Mouse (Mus musculus) liver, embryonic 16.5 days (tissue): ENCODE data around the gene Galntl5. TPM values are rescaled to one million over a fixed set of nuclear protein-coding genes. Genes with fewer than 3 reads are reported as not detected.
"Not testable (repeated sequence)": the region's sequence is repeated elsewhere in the genome, so short reads cannot be mapped to it uniquely, and the experiment has no call there.

Source experiments
- ATAC-seq: fragments of 200-750 bp; cut with Nextera tagmentation; 2 replicates; pipeline ENCODE4 v1.8.0; 2017; ENCODE audit warnings: low read depth, mild to moderate bottlenecking, moderate number of reproducible peaks, moderate library complexity
- H3K27ac ChIP-seq: fragments of 300-500 bp; sonication (generic); 2 replicates; pipeline ENCODE4 v1.5.1; 2014; ENCODE audit warnings: mild to moderate bottlenecking, low read length
- H3K27me3 ChIP-seq: fragments of 300-500 bp; sonication (generic); 2 replicates; pipeline ENCODE4 v1.6.1; 2014; ENCODE audit warnings: low read depth, low read length, mixed read lengths; ENCODE audit not compliant: control insufficient read depth, insufficient read depth
- H3K36me3 ChIP-seq: fragments of 300-500 bp; sonication (generic); 2 replicates; pipeline ENCODE4 v1.6.1; 2014; ENCODE audit warnings: mild to moderate bottlenecking; ENCODE audit not compliant: control insufficient read depth, insufficient read depth
- H3K4me1 ChIP-seq: fragments of 300-500 bp; sonication (generic); 2 replicates; pipeline ENCODE4 v1.6.1; 2014; ENCODE audit warnings: low read depth, low read length, mixed read lengths; ENCODE audit not compliant: control insufficient read depth
- H3K4me2 ChIP-seq: fragments of 300-500 bp; sonication (generic); 2 replicates; pipeline ENCODE4 v1.6.1; 2014; ENCODE audit warnings: low read depth, low read length, mixed read lengths
- H3K4me3 ChIP-seq: fragments of 300-500 bp; sonication (generic); 2 replicates; pipeline ENCODE4 v1.5.1; 2014; ENCODE audit warnings: low read depth, mild to moderate bottlenecking, low read length
- H3K9ac ChIP-seq: fragments of 300-500 bp; sonication (generic); 2 replicates; pipeline ENCODE4 v1.6.1; 2014; ENCODE audit warnings: low read depth, low read length
- H3K9me3 ChIP-seq: fragments of 300-500 bp; sonication (generic); replicated peaks from 2 replicates; pipeline ENCODE4 v1.6.1; 2016; ENCODE audit warnings: low read length; ENCODE audit not compliant: control insufficient read depth
- WGBS: fragments of 180-500 bp; shearing (Covaris S2); extraction: QIAGEN DNeasy Blood & Tissue Kit; methylation state at CpG from one replicate; pipeline ENCODE4 v1.1.7; 2014; ENCODE audit not compliant: insufficient replicate concordance; 5-methylcytosine and 5-hydroxymethylcytosine counted together
- polyA plus RNA-seq: library from polyadenylated mRNA; unstranded; fragments of >200 nt; fragmentation: Nextera tagmentation; extraction: Ambion mirVana; gene quantifications from 2 replicates; pipeline ENCODE4 v1.2.1, GENCODE M21; 2015

The Galntl5 gene
- polyA plus RNA-seq, 1 experiment from 2014 or later, result not detected

GRCm38 (mm10) chr5:25221604-25222003, 40.3 kb downstream of the Galntl5 start, which contains the start of gene Galnt11:
TSS of gene Galnt11 (plus strand) at chr5:25221904.
- Histone ChIP-seq H3K4me2 (peak within 1 kb of the TSS; percentile 58), H3K9me3 (no peaks in the 10 kb centered on the region), H3K36me3 (no peaks in the 10 kb centered on the region), H3K27me3 (peaks cover 7% of the 10 kb centered on the region), H3K4me1 (no peaks in the 10 kb centered on the region), H3K9ac (peak within 1 kb of the TSS; percentile 57), H3K4me3 (peak within 1 kb of the TSS; percentile 65), H3K27ac (peak within 1 kb of the TSS; percentile 50; the same call in 1 of the 2 replicates)
- no peak for ATAC-seq
- 59% methylated on average over 3 of the region's 3 CpGs for WGBS

- Histone ChIP-seq H3K36me3 (no peaks in the 10 kb centered on the region), H3K27ac (peak within 1 kb of the TSS; percentile 50), H3K9me3 (no peaks in the 10 kb centered on the region), H3K9ac (peak within 1 kb of the TSS; percentile 57), H3K4me1 (no peaks in the 10 kb centered on the region), H3K4me2 (peak within 1 kb of the TSS; percentile 58), H3K4me3 (peak within 1 kb of the TSS; percentile 65), H3K27me3 (peaks cover 7% of the 10 kb centered on the region)
- 1% methylated on average over 72 of the region's 72 CpGs for WGBS
- ATAC-seq, result peak; percentile 92
Observed at GRCm38 (mm10) chr5:25222752-25223702, 41.8 kb downstream of the Galntl5 start, which contains the start of gene E130116L18Rik. TSS of gene E130116L18Rik (minus strand) at chr5:25223153.

GRCm38 (mm10) chr5:25224377-25224776, 43.1 kb downstream of the Galntl5 start:
- not testable (repeated sequence) for H3K9me3 ChIP-seq, H3K4me2 ChIP-seq, ATAC-seq, H3K4me3 ChIP-seq, H3K4me1 ChIP-seq, H3K27ac ChIP-seq, H3K9ac ChIP-seq, H3K36me3 ChIP-seq, H3K27me3 ChIP-seq
- 56% methylated on average over 1 of the region's 1 CpGs for WGBS

GRCm38 (mm10) chr5:25243101-25243500, 61.8 kb downstream of the Galntl5 start:
- no peak overlapping the region for H3K4me2 ChIP-seq
- no peaks in the 10 kb centered on the region for H3K27me3 ChIP-seq
- H3K36me3 ChIP-seq, result peaks cover 3% of the 10 kb centered on the region; the same call in 1 of the 2 replicates
- H3K4me1 ChIP-seq, result no peaks in the 10 kb centered on the region
- no peak overlapping the region for H3K27ac ChIP-seq
- 46% methylated on average over 6 of the region's 6 CpGs for WGBS
- no peaks in the 10 kb centered on the region for H3K9me3 ChIP-seq
- ATAC-seq, result no peak
- H3K4me3 ChIP-seq, result no peak overlapping the region
- no peak overlapping the region for H3K9ac ChIP-seq

DNA sequence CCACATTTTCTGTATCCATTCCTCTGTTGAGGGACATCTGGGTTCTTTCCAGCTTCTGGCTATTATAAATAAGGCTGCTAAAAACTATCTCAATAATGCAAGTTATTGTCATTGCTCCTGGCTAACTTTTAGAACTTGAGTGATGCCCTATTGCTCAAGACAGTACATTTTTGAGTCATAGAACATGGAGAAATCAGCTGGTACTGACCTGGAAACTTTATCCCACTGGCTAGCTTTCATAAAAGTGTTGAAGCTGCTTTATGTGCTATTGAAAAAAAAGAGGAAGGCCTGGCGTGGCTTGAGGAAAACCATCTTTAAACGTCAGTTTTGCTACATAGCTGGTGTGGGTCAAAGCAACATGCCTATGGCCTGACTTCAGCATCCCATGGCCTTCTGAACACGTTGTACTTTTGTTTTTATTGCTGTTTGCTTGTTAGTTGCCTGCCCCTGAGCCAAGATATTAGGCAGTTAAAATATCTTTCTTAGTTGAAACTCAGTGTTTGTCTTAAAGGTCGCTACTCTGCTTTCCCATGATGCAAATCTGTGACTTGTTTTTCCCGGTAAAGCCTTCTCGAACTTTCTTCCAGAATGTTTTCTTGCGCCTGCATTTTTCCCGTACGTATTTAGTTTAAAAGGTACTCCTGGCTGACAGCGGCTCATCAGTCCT, 64.7 kb downstream of the Galntl5 start:
- Histone ChIP-seq H3K4me3 (no peak overlapping the region), H3K4me2 (no peak overlapping the region), H3K27me3 (no peaks in the 10 kb centered on the region), H3K36me3 (no peaks in the 10 kb centered on the region), H3K4me1 (no peaks in the 10 kb centered on the region), H3K9ac (no peak overlapping the region), H3K9me3 (no peaks in the 10 kb centered on the region), H3K27ac (no peak overlapping the region)
- WGBS, result 63% methylated on average over 10 of the region's 10 CpGs
- no peak for ATAC-seq

GRCm38 (mm10) chr5:25246473-25246865, 65.2 kb downstream of the Galntl5 start:
- no peak for ATAC-seq
- Histone ChIP-seq H3K36me3 (no peaks in the 10 kb centered on the region), H3K4me2 (no peak overlapping the region), H3K27me3 (no peaks in the 10 kb centered on the region), H3K9me3 (no peaks in the 10 kb centered on the region), H3K4me3 (no peak overlapping the region), H3K4me1 (no peaks in the 10 kb centered on the region), H3K9ac (no peak overlapping the region), H3K27ac (no peak overlapping the region)
- 40% methylated on average over 1 of the region's 1 CpGs for WGBS

GRCm38 (mm10) chr5:25247036-25247435, 65.8 kb downstream of the Galntl5 start:
- peak; percentile 64 for ATAC-seq
- 44% methylated on average over 3 of the region's 3 CpGs for WGBS
- peak overlapping the region; percentile 11; the same call in 1 of the 2 replicates for H3K4me2 ChIP-seq
- H3K27me3 ChIP-seq, result no peaks in the 10 kb centered on the region
- no peaks in the 10 kb centered on the region for H3K36me3 ChIP-seq
- H3K9ac ChIP-seq, result no peak overlapping the region
- H3K4me3 ChIP-seq, result no peak overlapping the region
- H3K4me1 ChIP-seq, result no peaks in the 10 kb centered on the region
- H3K27ac ChIP-seq, result peak overlapping the region; percentile 64
- H3K9me3 ChIP-seq, result no peaks in the 10 kb centered on the region

DNA sequence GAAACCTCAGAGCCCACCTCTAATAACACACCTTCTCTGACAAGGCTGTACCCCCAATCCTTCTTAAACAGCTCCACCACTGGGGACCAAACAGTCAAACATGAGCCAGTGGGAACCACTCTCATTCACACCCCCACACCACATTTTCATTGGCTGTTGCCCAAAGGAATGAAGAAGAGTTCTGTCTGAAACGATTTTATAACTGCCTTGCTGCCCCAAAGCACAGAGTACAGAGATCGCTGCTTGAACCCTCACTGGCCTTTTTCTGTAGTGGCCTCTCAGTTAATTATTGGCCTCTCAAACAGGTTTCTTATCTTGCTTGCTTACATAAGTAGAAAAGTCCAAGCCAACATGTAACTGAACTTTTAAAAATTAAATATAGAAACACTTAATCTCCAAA, 71.2 kb downstream of the Galntl5 start:
- no peaks in the 10 kb centered on the region for H3K9me3 ChIP-seq
- no peak overlapping the region for H3K4me3 ChIP-seq
- WGBS, result 54% methylated on average over 2 of the region's 2 CpGs
- H3K27me3 ChIP-seq, result no peaks in the 10 kb centered on the region
- H3K4me2 ChIP-seq, result no peak overlapping the region
- H3K4me1 ChIP-seq, result no peaks in the 10 kb centered on the region; the same call in 1 of the 2 replicates
- H3K36me3 ChIP-seq, result no peaks in the 10 kb centered on the region
- H3K9ac ChIP-seq, result no peak overlapping the region
- peak overlapping the region; percentile 72 for H3K27ac ChIP-seq
- peak; percentile 72 for ATAC-seq
